Mouse (Mus musculus) stomach, embryonic 15.5 days (tissue): Measurements from ENCODE around the gene Baiap3. TPM values are rescaled to one million over a fixed set of nuclear protein-coding genes. Genes with fewer than 3 reads are reported as not detected.

Experiments
- ATAC-seq: fragments of 200-750 bp; cut with Nextera tagmentation; 2 replicates; pipeline ENCODE4 v1.8.0; 2017; ENCODE audit warnings: low read depth, moderate number of reproducible peaks, moderate TSS enrichment; ENCODE audit not compliant: insufficient read depth, low FRiP score
- H3K27ac ChIP-seq: fragments of 300-500 bp; sonication (generic); 2 replicates; pipeline ENCODE4 v1.5.1; 2015; ENCODE audit warnings: mild to moderate bottlenecking, inconsistent platforms
- H3K27me3 ChIP-seq: fragments of 300-500 bp; sonication (generic); replicated peaks from 2 replicates; pipeline ENCODE4 v1.6.1; 2015; ENCODE audit warnings: inconsistent platforms
- H3K36me3 ChIP-seq: fragments of 300-500 bp; sonication (generic); 2 replicates; pipeline ENCODE4 v1.6.1; 2015; ENCODE audit warnings: inconsistent platforms
- H3K4me1 ChIP-seq: fragments of 300-500 bp; sonication (generic); 2 replicates; pipeline ENCODE4 v1.6.1; 2015; ENCODE audit warnings: inconsistent platforms
- H3K4me2 ChIP-seq: fragments of 300-500 bp; sonication (generic); 2 replicates; pipeline ENCODE4 v1.6.1; 2015; ENCODE audit warnings: mild to moderate bottlenecking, inconsistent platforms
- H3K4me3 ChIP-seq: fragments of 300-500 bp; sonication (generic); replicated peaks from 2 replicates; pipeline ENCODE4 v1.5.1; 2015; ENCODE audit warnings: inconsistent platforms
- H3K9ac ChIP-seq: fragments of 300-500 bp; sonication (generic); 2 replicates; pipeline ENCODE4 v1.6.1; 2015; ENCODE audit warnings: inconsistent platforms
- H3K9me3 ChIP-seq: fragments of 300-500 bp; sonication (generic); 2 replicates; pipeline ENCODE4 v1.6.1; 2016; ENCODE audit warnings: inconsistent platforms
- WGBS: fragments of 180-500 bp; shearing (Covaris S2); methylation state at CpG from one replicate; pipeline ENCODE4 v1.1.7; 2015; 5-methylcytosine and 5-hydroxymethylcytosine counted together
- polyA plus RNA-seq: library from polyadenylated mRNA; unstranded; fragments of >200 nt; fragmentation: Nextera tagmentation; extraction: Ambion mirVana; gene quantifications from 2 replicates; pipeline ENCODE4 v1.2.1, GENCODE M21; 2015

The Baiap3 gene
- polyA plus RNA-seq, 1 experiment from 2014 or later: 3.3 TPM

DNA sequence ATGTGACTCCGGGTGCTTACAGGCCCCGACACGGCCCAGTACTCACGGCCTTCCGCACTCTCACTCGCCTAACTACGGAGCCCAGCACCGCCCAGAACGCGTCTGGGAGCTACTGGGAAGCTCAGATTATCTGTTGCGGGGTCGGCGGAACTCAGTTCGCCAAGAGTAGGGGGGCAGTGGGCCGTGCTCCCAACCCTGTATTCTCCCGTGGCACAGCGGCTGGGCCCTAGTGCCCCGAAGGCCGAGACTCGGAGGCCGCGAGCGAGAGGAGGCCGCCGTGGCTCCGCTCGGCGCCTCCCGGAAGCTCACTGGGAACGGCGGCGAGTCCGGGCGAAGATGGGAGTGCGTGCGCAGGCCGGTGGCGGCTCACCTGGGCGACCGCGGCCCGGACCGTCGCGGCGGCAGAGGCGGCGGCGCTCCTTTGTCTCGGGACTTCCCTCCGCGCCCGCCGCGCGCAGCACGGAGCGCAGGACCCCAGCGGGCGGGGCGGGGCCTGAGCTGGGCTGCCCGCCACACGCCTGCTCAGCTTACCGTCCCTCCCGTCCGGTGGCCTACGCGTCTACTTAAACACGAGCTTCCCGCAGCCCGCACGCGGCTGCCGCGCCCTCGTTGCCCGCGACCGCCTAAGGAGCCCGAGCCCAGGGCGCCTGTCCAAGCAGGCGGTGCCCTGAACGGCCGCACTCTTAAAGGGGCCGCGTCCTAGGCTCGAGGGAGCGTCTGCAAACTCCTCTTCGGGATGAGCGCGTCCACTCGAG lies 17.0 kb upstream of the Baiap3 start:
- ATAC-seq: peak; percentile 89
- WGBS: under 1% methylated on average over 92 of the region's 92 CpGs
- H3K4me1 ChIP-seq: peaks cover 24% of the 10 kb centered on the region

DNA sequence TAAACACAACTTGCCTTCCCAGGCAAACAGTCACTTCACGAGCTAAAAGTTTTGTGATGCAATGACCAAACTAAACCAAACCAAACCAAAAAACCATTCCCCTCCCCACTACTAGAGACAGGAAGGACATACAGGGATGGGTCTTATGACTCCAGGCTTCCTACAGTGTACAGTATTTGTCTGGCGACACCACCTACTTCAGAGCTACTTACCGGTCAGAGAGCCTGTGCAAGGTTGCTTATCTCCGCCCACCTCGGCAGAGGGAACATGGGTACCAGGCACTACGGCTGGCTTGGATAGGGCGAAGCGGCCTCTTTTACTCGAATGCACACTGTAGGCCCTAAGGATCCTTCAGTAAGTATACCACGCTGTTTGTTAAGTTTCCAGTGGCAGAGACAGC lies 16.2 kb upstream of the Baiap3 start:
- H3K4me2 ChIP-seq: peak overlapping the region; percentile 92
- ATAC-seq: no peak
- H3K4me1 ChIP-seq: peaks cover 24% of the 10 kb centered on the region

More for the DNA sequence above, 17.0 kb upstream of the Baiap3 start:
- Histone ChIP-seq H3K36me3 (peaks cover 13% of the 10 kb centered on the region), H3K4me2 (peak overlapping the region; percentile 92), H3K27me3 (no peaks in the 10 kb centered on the region), H3K27ac (peak overlapping the region; percentile 98), H3K9ac (peak overlapping the region; percentile 99), H3K4me3 (peak overlapping the region; percentile 98), H3K9me3 (no peaks in the 10 kb centered on the region)

DNA sequence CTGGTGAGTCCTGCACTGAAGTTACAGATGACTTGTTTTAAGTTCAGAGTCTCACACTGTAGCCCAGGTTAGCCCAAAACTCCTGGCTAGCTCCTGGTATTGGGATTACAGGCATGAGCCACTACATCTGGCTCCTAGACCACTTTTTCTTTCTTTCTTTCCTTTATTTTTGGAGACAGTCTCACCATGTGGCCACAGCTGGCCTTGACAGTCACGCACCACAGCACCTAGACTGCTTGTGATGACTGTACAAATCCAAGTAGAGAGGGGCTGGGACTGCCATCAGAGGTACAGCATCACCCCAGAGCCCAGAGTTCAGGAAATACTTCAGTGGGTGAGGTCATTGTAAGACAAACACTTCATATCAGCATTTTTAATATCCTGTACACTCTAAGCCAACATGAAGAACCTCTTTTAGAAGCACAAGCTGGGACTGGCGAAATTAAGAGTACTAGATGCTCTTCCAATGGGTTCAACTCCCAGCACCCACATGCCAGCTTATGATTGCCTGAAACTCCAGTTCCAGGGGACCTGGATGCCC lies 14.7 kb upstream of the Baiap3 start:
- Histone ChIP-seq H3K4me2 (peak overlapping the region; percentile 92), H3K27me3 (no peaks in the 10 kb centered on the region), H3K36me3 (peaks cover 36% of the 10 kb centered on the region), H3K9ac (no peak overlapping the region), H3K4me1 (peaks cover 24% of the 10 kb centered on the region), H3K4me3 (peak overlapping the region; percentile 98; the same call in 1 of the 2 replicates), H3K27ac (no peak overlapping the region), H3K9me3 (no peaks in the 10 kb centered on the region)
- 70% methylated on average over 2 of the region's 2 CpGs for WGBS
- ATAC-seq: no peak

More for the DNA sequence above, 16.2 kb upstream of the Baiap3 start:
- Histone ChIP-seq H3K27me3 (no peaks in the 10 kb centered on the region), H3K9ac (peak overlapping the region; percentile 99), H3K4me3 (peak overlapping the region; percentile 98), H3K27ac (peak overlapping the region; percentile 98), H3K9me3 (no peaks in the 10 kb centered on the region), H3K36me3 (peaks cover 21% of the 10 kb centered on the region)
- WGBS: 2% methylated on average over 10 of the region's 10 CpGs

DNA sequence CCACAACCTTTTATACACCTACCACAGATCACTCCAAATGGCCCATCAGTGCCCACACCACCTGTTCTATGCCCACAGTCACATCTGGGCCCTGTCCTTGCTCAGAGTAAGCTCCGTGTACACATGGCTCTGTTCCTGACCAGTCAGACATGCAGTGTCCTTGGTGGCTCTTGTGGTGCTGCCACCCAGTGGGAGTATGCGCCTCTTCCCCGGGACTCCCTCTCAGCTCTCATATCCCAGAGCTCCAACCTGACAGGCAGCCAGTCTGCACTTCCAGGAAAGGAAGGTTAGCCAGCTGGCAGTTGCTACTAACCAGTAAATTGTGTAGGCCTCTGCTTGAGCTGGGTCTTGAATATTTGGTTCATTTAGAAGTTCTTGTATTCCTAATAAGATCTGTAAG lies 8.3 kb upstream of the Baiap3 start:
- Histone ChIP-seq H3K4me2 (no peak overlapping the region), H3K4me3 (no peak overlapping the region), H3K27me3 (no peaks in the 10 kb centered on the region), H3K4me1 (no peaks in the 10 kb centered on the region), H3K9ac (no peak overlapping the region), H3K36me3 (peaks cover 72% of the 10 kb centered on the region), H3K9me3 (no peaks in the 10 kb centered on the region), H3K27ac (no peak overlapping the region)
- WGBS: 64% methylated on average over 3 of the region's 3 CpGs
- ATAC-seq: no peak

DNA sequence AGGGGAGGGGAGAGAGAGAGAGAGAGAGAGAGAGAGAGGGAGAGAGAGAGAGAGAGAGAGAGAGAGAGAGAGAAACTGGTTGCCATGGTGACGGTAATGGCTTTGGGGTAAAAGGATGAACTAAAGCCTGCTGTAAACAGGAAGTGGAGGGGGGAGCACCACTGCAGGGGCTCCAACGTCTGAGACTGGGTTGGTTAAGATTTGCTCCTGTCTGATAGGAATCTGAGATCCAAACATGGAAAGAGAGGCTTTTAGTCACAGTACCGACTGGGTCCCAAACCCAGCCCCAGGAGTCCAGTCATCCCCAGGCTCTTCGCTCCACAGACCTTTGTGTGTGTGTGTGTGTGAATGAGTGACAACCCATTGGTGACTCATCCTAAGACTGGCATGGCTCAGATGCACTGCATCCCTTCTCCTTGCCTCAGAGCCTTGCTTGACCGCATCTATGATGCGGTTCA lies 1.7 kb upstream of the Baiap3 start:
- Histone ChIP-seq H3K4me2 (no peak overlapping the region), H3K27me3 (peaks cover 24% of the 10 kb centered on the region), H3K27ac (no peak overlapping the region), H3K9ac (no peak overlapping the region), H3K4me1 (peaks cover 11% of the 10 kb centered on the region), H3K9me3 (no peaks in the 10 kb centered on the region), H3K4me3 (no peak overlapping the region), H3K36me3 (peaks cover 9% of the 10 kb centered on the region)
- 41% methylated on average over 6 of the region's 6 CpGs for WGBS
- no peak for ATAC-seq

DNA sequence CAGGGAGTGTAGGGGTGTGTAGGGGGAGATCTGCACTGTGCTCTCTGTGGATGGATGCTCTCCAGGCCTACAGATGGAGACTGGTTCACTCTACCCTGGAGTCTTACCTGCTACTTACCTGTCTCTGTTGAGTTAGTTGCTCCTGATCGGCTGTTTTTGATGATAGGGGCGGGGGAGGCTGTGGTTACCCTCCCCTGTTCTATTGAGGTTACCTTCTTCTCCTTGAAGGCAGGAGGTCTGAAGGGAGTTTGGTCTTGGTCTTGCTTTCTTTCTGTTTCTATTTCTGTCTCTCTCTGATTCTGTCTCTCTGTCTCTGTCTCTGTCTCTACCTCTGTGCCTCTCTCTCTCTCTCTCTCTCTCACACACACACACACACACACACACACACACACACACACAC lies 1.1 kb downstream of the Baiap3 start:
- Histone ChIP-seq H3K4me1 (peaks cover 11% of the 10 kb centered on the region), H3K4me2 (no peak overlapping the region), H3K27me3 (peaks cover 24% of the 10 kb centered on the region), H3K27ac (no peak overlapping the region), H3K9ac (no peak overlapping the region), H3K4me3 (no peak overlapping the region), H3K36me3 (0 out of 2 replicates have a peak, but pooled peaks cover 2% of the 10 kb centered on the region), H3K9me3 (no peaks in the 10 kb centered on the region)
- WGBS: 55% methylated on average over 2 of the region's 2 CpGs
- ATAC-seq: no peak

DNA sequence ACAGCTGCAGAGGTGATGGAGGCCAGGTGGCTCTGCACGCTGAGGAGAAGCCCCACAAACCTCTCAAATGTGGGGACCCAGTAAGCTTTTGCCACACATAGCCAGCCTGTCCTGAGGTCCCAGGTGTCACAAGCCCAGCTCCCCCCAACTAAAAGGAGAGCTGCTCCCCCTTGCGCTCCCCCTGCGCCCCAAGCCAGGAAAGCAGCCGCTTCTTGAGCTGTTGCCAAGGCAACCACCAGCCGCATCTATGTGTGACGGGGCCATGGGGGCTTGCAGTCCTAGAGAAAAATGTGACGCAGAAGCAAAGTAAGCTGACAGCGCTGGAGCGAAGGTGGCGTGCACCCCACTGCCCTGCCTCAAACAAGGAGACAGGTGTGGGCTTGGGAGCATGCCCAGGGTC lies 2.4 kb downstream of the Baiap3 start:
- Histone ChIP-seq H3K9me3 (no peaks in the 10 kb centered on the region), H3K9ac (no peak overlapping the region), H3K4me2 (no peak overlapping the region), H3K27ac (no peak overlapping the region), H3K27me3 (peaks cover 24% of the 10 kb centered on the region), H3K4me1 (peaks cover 11% of the 10 kb centered on the region), H3K36me3 (no peaks in the 10 kb centered on the region), H3K4me3 (no peak overlapping the region)
- no peak for ATAC-seq
- WGBS: 25% methylated on average over 10 of the region's 10 CpGs

DNA sequence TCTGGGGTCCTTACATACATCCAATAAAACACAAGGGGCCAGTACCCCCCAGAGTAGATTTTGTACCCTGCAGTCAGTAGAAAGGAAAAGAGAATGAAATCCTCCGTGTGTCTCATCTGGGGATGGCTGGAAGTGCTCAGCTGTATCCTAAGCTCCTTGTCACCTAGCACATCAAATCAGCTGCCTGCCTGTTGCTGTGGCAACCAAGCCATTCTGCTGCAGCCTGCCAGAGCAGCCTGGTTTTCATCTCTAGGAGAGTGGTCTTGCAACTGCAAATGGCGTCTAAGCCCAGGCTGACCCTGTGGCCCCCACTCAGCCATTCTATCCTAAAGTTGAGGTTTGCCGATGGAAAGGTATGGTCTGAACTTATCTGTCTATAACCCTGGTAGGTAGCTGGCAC lies 3.5 kb downstream of the Baiap3 start:
- no peak for ATAC-seq
- Histone ChIP-seq H3K27ac (no peak overlapping the region), H3K9me3 (no peaks in the 10 kb centered on the region), H3K4me1 (peaks cover 11% of the 10 kb centered on the region), H3K9ac (no peak overlapping the region), H3K4me3 (no peak overlapping the region), H3K27me3 (peaks cover 24% of the 10 kb centered on the region), H3K36me3 (no peaks in the 10 kb centered on the region), H3K4me2 (no peak overlapping the region)
- WGBS: 35% methylated on average over 3 of the region's 3 CpGs

DNA sequence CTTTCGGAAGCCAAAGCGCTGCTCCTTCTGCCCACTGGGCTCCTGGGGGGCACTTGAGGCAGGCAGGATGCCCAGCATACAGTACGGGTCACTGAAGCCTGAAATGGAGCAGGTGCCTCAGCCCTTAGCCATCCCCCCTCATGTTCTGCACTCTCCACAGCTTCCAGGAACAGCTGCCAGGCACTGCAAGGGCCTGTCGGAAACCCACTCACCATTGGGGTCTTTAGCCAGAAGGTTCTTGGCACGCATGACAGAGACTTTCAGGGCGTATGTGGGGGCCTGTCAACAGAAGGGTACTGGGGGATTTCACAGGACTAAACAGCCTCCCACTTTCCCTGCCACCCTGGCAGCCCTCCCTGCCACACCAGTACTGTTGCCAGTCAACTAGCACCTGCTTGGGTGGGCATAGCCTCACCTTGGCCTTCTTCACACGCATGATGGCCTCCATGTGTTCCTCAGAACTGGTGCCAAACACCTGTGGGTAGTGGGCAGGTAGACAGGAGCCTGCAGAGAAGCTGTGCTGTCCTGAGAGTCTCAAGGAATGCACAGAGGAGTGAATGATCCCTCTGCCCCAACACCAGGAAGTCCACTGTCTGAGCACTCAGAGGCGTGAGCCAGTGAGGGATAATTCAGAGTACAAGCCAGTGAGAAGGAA lies 5.9 kb downstream of the Baiap3 start:
- Histone ChIP-seq H3K9ac (no peak overlapping the region), H3K4me2 (no peak overlapping the region), H3K4me1 (no peaks in the 10 kb centered on the region), H3K27ac (no peak overlapping the region), H3K36me3 (no peaks in the 10 kb centered on the region), H3K27me3 (peaks cover 17% of the 10 kb centered on the region), H3K9me3 (no peaks in the 10 kb centered on the region), H3K4me3 (no peak overlapping the region)
- 78% methylated on average over 8 of the region's 8 CpGs for WGBS
- no peak for ATAC-seq

DNA sequence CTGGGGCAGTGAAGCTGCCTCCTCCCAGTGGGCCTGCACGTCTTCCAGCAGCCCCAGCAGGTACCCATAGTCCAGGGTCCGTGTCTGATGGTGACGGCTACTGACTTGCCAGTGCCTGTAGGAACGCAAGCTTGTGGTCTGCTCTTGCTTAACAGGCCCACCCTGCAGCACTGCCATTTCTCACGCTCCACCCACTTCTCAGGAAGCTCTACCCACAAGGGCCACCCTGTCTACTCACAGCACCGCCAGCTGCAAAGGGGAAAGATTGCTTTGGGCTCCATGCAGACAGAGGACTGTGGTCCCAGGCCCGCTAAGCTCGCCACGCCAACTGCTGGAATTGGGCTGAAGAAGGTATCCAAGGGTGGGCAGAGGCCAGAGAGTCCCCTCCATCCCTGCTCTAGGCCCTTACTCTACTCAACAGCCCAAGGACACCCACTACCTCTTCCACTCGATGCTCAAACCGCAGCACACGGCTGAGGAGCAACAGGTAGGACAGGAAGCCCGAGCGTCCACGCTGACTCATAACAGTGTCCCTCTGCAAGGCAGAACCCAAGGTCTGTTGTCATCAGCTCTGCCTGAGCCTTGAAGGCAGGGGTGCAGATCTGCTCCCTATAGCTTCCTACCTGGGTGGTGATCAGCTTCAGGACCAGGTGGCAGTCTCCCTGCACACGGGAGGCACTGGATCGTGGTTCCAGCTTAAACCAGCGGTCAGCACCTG lies 8.0 kb downstream of the Baiap3 start:
- H3K4me1 ChIP-seq: no peaks in the 10 kb centered on the region
- 76% methylated on average over 18 of the region's 18 CpGs for WGBS
- no peak for ATAC-seq
- H3K9me3 ChIP-seq: no peaks in the 10 kb centered on the region
- no peak overlapping the region for H3K27ac ChIP-seq
- no peak overlapping the region for H3K4me2 ChIP-seq
- H3K4me3 ChIP-seq: no peak overlapping the region
- peaks cover 7% of the 10 kb centered on the region; the same call in 1 of the 2 replicates for H3K36me3 ChIP-seq
- H3K9ac ChIP-seq: no peak overlapping the region
- peaks cover under 1% of the 10 kb centered on the region; the same call in 1 of the 2 replicates for H3K27me3 ChIP-seq

DNA sequence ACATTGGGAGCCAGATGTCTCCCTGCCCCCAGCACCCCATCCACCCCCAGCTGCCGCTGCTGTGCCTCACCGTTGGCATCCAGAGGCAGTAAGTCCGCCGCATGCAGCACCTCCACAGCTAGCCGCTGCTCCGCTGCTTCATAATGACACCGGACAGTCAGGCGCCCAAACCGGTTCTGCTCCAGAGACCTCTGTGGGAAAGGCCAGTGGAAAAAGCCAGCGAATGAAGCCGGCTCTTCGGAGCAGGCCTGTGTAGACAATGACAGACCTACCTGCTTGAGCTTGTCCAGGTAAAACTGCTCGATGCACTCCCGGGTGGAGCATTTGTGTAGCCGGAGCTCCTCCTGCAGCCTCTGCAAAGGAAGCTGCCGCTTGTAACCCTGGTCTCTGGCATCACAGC lies 11.9 kb downstream of the Baiap3 start:
- H3K27ac ChIP-seq: no peak overlapping the region
- no peak overlapping the region for H3K4me3 ChIP-seq
- no peak for ATAC-seq
- no peak overlapping the region for H3K4me2 ChIP-seq
- WGBS: 77% methylated on average over 16 of the region's 16 CpGs
- H3K9me3 ChIP-seq: no peaks in the 10 kb centered on the region
- peaks cover 14% of the 10 kb centered on the region for H3K36me3 ChIP-seq
- peaks cover 15% of the 10 kb centered on the region for H3K4me1 ChIP-seq
- H3K9ac ChIP-seq: no peak overlapping the region
- H3K27me3 ChIP-seq: no peaks in the 10 kb centered on the region
